Mouse (Mus musculus): ENCODE results near the gene Wfdc16.

Gene Wfdc16

DNA sequence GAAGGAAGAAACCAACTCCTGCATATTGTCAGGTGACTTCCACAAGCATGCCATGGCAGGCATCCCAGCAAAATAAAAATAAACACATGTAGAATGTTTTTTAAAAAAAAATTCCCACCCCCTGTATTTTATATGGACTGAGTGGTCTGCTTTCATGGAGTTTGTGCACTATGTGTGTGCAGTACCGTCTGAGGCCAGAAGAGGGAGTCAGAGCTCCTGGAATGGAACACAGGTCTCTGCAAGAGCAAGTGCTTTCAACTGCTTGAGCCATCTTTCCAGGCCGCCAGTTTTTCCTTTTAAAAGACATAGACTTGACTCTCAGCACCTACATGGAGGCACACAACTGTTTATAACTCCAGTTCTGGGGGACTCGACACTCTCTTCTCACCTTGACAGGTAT is 35.1 kb downstream of the Wfdc16 start:
- DNase-seq (ENCODE audit: inconsistent age in 2 of 2, low spot score in 1 of 2) = no peak

DNA sequence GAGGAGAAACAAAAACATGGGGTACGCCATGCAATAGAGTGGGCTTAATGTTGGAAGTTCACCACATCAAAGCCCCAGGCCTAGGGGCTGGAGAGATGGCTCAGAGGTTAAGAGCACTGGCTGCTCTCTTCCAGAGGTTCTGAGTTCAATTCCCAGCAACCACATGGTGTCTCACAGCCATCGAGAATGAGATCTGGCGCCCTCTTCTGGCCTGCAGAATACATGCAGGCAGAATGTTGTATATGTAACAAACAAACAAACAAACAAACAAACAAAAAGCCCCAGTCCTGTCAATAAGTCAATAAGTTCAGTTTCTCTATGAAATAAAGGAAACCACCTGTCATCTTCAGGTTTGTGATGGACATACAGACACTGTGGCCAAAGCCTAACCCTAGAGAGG is 38.4 kb downstream of the Wfdc16 start:
- DNase-seq (ENCODE audit: inconsistent age in 2 of 2, low spot score in 1 of 2) = no peak

DNA sequence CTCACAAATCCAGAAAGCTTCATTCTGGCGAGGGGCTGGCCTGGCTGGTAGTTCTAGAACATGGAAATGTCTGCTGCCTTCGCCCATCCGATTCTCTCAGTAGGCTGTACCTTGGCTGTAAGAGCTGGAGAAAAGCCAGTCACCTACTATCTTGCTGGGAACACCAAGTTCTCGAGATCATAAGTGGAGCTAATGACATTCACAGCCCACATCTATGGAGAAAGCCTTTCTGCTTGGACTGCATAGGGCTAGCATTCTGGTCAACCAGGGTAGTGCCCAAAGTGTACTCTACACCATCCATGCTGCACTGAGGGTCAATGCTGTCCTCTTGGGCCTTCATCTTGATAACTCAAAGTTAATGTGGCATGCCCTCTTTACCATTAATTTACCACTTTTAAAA is 45.1 kb downstream of the Wfdc16 start, which contains the start of gene Eppin:
Gene Eppin (minus strand): TSS at position 101 of the 400 bp plus-strand sequence.
- DNase-seq (ENCODE audit: inconsistent age in 2 of 2, low spot score in 1 of 2) = peak; percentile 31 to 47

DNA sequence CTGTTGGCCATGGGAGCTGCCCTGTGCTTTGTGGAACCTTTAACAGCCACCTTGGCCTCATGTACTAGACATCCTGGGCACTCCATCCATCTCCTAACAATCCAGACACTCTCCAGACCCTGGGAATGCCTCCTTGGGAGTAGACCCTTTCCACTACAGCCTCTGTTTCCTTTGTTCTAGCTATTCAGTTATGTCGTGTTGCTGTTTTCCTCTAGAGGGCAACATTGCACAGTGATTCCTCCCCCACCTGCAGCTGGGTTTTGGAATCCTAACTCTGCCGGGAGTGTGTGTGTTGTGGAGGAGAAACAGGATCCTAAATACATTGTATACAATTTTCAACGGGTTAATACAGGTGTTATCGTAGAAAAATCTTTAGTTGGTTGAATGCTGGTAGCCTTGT is 46.6 kb downstream of the Wfdc16 start:
- DNase-seq (ENCODE audit: inconsistent age in 2 of 2, low spot score in 1 of 2) = peak; percentile 20 to 69

DNA sequence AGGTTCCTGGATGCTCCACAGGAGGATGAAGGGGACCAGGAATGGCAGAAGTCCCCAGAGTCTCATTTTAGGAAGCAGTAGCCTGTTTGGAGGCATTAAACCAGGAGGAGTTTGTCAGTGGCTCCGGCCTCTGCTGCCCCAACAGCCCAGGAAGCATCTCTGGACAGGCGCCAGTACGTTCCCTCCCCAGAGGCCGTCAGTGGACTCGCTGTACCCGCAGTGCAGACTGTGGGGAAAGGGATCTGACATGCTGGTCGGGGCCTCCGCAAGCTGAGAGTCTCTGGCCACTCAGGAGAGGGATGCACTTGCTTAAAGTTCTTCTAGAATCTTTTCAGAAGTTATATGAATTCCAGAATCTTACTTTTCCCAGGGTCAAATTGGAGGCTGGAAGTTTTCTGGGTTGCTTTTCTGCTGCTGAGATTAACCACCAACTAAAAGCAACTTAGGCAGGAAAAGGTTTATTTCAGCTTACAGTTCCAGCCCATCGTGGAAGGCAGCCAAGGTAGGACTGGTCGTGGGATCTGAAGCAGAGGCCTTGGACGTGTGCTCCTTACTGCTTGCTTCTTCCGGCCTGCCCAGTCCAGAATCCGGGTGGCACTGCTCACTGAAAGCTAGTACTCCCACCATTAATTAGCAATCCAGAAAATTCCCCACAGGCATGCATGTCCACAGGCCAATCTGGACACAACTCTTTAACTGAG is 53.4 kb downstream of the Wfdc16 start, which contains the start of gene Wfdc6a:
Gene Wfdc6a (minus strand): TSS at position 423 of the 701 bp plus-strand sequence.
- peak; percentile 49 to 56 for DNase-seq (ENCODE audit: inconsistent age in 2 of 2, low spot score in 1 of 2)

All from adrenal gland, adult (tissue).